Mouse (Mus musculus) heart, adult 18-20 months (tissue): ENCODE measurements around the gene Pde2a. TPM values are rescaled to one million over a fixed set of nuclear protein-coding genes. Genes with fewer than 3 reads are reported as not detected.

Experiments used
- microRNA-seq, 2 experiments: library from miRNA; unstranded; fragments of <30 nt; microRNA quantifications; one replicate each; pipeline ENCODE4 v1.2.0; 2022
- total RNA-seq, 2 experiments: library from RNA; stranded (reverse); gene quantifications; 2 replicates each; pipeline ENCODE4 v1.2.3; 2021

Gene Pde2a
- total RNA-seq, 2 experiments from 2014 or later = 43.4 to 49.6 TPM

Small RNAs within 50 kb of the gene (microRNA-seq; reads per million reads assigned to microRNA genes)
- 58,001 to 59,733 reads per million in 2 experiments for gene Mir139

Other genes with a start within 250 kb of the Pde2a start
- gene Atg16l2, start 119.4 kb upstream of the Pde2a start, total RNA-seq = 1 to 10 TPM; 5.5 to 7.4 TPM
- 10 to 100 TPM; 68.5 to 72.5 TPM for gene Stard10, start 104.6 kb upstream of the Pde2a start, total RNA-seq
- gene Arap1, start 73.6 kb upstream of the Pde2a start, total RNA-seq = 10 to 100 TPM; 31.3 to 35.1 TPM
- gene Gm45837, start 10.8 kb upstream of the Pde2a start, total RNA-seq = 1 to 10 TPM; 2.6 to 3.0 TPM
- under 1 TPM in 1 of 2 experiments, not detected in 1; 0.15 TPM for gene Art2b, start 163.9 kb downstream of the Pde2a start, total RNA-seq
- 10 to 100 TPM; 76.3 to 88.0 TPM for gene Clpb, start 241.9 kb downstream of the Pde2a start, total RNA-seq